Mouse (Mus musculus) hematopoietic multipotent progenitor cell, adult 10-12 weeks (in vitro differentiated cells): ENCODE results near the gene Dock7. TPM values are rescaled to one million over a fixed set of nuclear protein-coding genes. Genes with fewer than 3 reads are reported as not detected.

Source experiments
- polyA plus RNA-seq: library from polyadenylated mRNA; stranded (reverse); fragments of >175 nt; gene quantifications from 2 replicates; pipeline ENCODE4 v1.2.3, GENCODE M21; 2012; ENCODE audit warnings: low replicate concordance

Dock7 gene
- polyA plus RNA-seq: 0.73 and 1.1 TPM in 2 replicates

GRCm38 (mm10) chr4:99120211-99121122, at the start of gene Dock7:
Dock7 (minus strand) TSS chr4:99120915.

DNA sequence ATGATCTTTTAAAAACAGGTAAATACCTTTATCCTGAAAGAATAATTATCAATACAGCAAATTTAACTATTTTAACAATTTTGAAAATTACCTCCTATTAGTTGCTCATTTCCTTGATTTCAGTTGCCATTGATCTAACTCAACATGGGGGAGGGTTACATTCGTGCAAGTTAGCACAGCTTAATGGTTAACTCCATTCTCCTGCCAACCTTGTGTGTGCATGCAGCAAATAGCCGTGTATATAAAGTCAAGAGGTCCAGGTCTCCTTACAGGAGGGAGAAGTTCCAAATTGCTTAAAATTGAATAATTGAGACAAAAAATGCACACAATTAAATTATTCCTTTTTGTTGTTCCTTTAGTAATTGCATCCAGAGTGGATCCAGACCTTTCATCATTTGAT, 90.0 kb downstream of the Dock7 start, which contains the start of gene Angptl3:
Angptl3 (plus strand) TSS at position 269 of the 400 bp plus-strand sequence.

DNA sequence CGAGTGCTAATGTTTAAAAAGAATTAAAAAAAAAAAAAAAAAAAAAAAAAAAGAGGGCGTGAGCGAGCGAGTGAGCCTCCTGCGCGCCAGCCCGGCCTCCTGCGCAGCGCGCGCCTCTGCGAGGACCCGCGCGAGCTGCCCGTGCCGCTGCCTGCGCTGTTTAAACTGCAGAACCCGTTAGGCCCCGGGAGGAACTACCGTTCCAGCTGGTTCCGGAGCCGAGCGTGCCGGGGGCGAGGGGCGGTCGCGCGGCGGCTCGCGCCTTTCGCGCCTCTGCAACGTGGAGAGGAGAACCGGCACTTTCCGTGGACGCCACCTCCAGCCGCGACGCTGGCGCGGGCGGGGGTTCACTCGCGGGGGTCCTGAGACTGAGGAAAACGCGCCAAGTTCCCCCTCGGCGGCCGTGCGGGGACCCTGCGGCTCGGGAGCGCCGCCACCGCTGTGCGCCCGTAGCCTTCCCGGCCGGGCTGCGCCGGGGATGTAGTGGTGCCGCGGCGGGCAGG, 197.1 kb downstream of the Dock7 start, which contains the start of gene Usp1:
Usp1 (plus strand) TSS at position 243 of the 503 bp plus-strand sequence.

Other genes starting within 250 kb of the Dock7 start
- 145 and 321 TPM in 2 replicates for gene Usp1, start 197.1 kb downstream of the Dock7 start, polyA plus RNA-seq
- not detected in 2 replicates for gene Angptl3, start 90.0 kb downstream of the Dock7 start, polyA plus RNA-seq
- gene Atg4c, start 73.0 kb upstream of the Dock7 start, polyA plus RNA-seq: 1.4 and 2.0 TPM in 2 replicates
- gene Gm12689, start 175.0 kb upstream of the Dock7 start, polyA plus RNA-seq: 0.55 and 1.7 TPM in 2 replicates